Mouse (Mus musculus): ENCODE data around the gene Ssh1. TPM values are rescaled to one million over a fixed set of nuclear protein-coding genes. Genes with fewer than 3 reads are reported as not detected.

The Ssh1 gene
- polyA plus RNA-seq, 1 experiment = 19.2 TPM

DNA sequence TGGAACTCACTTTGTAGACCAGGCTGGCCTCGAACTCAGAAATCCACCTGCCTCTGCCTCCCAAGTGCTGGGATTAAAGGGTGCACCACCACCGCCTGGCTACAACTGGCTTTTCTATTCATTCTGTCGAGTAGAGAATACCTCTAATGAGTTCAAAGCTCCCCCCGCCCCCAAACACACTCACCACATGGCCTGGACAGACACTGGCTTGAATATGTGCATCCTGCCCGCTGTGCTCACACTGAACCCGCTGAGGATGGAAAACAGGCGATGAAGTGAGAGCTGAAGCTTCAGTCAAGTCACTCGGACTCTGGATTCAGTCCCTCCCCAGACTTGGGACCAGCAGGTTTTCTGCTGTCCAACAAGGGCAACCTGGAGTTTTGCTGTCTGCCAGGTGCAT, 33.3 kb downstream of the Ssh1 start:
- DNase-seq (ENCODE audit: low read depth) = no peak
- TF ChIP-seq CTCF (IDR thresholded peaks at IDR 0.05; ENCODE audit: borderline replicate concordance, extremely low read depth, insufficient read depth, insufficient read length) (no peak), POLR2A (IDR thresholded peaks at IDR 0.05; ENCODE audit: borderline replicate concordance, extremely low read depth, insufficient read depth, insufficient read length, poor library complexity, severe bottlenecking) (no peak)

DNA sequence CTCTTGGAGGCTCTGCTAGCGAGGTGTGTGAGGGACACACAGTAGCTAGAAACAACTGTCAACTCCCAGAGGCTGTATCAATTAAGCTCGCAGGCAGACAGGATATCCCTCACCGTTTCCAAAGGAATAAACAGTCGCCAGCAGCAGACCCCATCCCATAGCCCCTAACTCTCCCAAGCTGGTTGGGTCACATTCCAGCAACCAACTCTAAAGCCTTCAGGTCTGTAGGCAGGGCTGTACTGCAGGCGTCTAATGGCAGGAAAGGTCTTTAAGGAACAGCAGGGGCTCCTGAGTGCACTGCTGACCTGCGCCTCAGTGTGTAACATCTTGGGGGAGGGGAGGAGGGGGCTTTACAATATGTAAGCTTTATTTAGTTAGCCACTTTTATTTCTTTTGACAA, 34.7 kb downstream of the Ssh1 start:
- DNase-seq (ENCODE audit: low read depth) = no peak
- TF ChIP-seq CTCF (IDR thresholded peaks at IDR 0.05; ENCODE audit: borderline replicate concordance, extremely low read depth, insufficient read depth, insufficient read length) (no peak), POLR2A (IDR thresholded peaks at IDR 0.05; ENCODE audit: borderline replicate concordance, extremely low read depth, insufficient read depth, insufficient read length, poor library complexity, severe bottlenecking) (no peak)

DNA sequence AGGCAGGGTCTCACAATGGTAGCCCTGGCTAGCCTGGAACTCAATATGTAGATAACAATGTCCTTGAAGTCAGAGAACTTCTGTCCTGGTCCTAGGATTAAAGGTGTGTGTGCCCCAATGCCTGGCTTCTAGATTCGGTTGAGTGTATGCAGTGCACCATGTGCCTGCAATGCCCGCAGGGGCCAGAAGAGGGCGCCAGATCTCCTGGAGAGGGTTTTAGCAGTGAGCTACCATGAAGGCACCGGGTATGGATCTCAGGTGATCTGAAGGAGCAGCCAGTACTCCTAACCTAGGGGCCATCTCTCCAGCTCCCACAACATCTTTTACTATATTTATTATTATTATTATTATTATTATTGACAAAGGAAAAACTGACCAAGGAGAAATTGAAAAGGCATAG, 37.2 kb downstream of the Ssh1 start:
- TF ChIP-seq CTCF (IDR thresholded peaks at IDR 0.05; ENCODE audit: borderline replicate concordance, extremely low read depth, insufficient read depth, insufficient read length) = peak; percentile 99
- TF ChIP-seq POLR2A (IDR thresholded peaks at IDR 0.05; ENCODE audit: borderline replicate concordance, extremely low read depth, insufficient read depth, insufficient read length, poor library complexity, severe bottlenecking) = no peak
- peak; percentile 85 for DNase-seq (ENCODE audit: low read depth)

DNA sequence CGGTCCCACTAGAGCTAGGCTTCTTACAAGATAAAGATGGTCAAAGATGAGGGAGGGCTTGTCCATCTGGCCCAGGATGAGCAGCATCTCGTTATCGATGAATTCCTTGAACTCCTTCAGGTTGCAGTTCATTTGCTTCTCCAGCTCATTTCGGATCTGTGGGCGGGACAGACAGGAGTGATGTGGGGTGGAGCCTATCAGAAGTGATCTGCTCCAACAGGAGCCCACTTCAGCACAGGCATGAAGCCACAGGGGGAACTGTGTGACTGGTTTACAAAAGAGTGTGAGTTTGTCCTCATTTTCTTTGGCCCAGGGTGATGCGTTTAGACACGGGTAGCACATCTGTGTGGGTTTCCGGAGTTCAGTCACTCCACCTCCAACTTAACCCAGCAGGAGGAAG, 38.0 kb downstream of the Ssh1 start:
- TF ChIP-seq POLR2A (IDR thresholded peaks at IDR 0.05; ENCODE audit: borderline replicate concordance, extremely low read depth, insufficient read depth, insufficient read length, poor library complexity, severe bottlenecking) (no peak), CTCF (IDR thresholded peaks at IDR 0.05; ENCODE audit: borderline replicate concordance, extremely low read depth, insufficient read depth, insufficient read length) (no peak)
- DNase-seq (ENCODE audit: low read depth) = no peak

DNA sequence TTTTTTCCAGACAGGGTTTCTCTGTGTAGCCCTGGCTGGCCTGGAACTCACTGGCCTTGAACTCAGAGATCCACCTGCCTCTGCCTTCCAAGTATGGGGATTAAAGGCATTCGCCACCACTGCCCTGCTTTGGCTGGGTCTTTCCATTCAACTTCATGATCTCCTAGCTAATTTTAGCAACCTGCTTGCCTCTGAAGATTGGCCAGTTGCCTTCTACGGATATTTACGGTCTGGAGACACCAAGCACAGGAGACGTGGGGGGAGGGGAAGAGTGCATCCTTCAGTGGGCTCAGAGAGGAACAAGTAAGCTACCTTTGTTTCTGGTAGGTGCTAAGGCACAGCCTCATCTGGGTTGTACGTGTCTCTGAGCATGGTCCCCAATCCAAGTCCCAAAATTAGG, 38.4 kb downstream of the Ssh1 start:
- no peak for DNase-seq (ENCODE audit: low read depth)
- no peak for TF ChIP-seq POLR2A (IDR thresholded peaks at IDR 0.05; ENCODE audit: borderline replicate concordance, extremely low read depth, insufficient read depth, insufficient read length, poor library complexity, severe bottlenecking)

DNA sequence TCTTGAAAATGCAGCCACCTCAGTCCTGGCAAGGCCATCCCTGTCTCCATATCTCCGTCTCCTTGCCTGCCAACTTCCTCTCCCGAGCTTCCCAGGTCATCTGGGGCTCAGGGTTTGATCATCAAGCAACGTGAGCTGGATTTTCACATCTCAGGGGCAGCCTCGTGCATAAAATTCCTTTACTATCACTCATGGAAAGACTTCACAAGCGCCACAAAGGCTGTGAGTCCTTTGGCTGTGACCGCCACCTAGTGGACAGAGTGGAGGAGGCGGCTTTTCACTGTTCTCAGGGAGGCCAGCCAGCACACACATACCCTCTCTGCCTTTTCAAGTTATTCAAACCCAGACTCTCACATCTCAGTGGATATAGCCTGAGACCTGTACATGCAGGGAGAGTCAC, 39.3 kb downstream of the Ssh1 start:
- DNase-seq (ENCODE audit: low read depth) = peak; percentile 89
- TF ChIP-seq CTCF (IDR thresholded peaks at IDR 0.05; ENCODE audit: borderline replicate concordance, extremely low read depth, insufficient read depth, insufficient read length) (peak; percentile 98), POLR2A (IDR thresholded peaks at IDR 0.05; ENCODE audit: borderline replicate concordance, extremely low read depth, insufficient read depth, insufficient read length, poor library complexity, severe bottlenecking) (no peak)

DNA sequence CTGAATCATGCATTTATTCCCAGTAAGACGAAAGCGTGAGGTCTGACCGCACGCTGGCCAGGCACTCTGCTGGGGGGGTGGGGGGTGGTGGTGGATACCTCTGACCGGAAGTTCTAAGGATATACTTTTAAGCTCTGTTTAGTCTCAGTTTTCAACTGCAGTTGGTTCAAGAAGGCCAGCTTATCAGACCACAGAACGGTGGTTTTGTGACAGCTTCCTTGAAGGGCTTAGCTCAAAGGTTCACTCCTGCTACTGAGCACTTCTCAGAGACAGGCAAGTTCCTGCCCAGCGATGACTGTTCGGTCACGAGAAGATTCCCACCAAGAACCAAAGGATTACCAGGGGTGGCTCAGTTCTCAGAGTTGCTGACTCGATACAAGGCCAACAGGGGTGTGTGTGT, 41.2 kb downstream of the Ssh1 start:
- no peak for DNase-seq (ENCODE audit: low read depth)
- TF ChIP-seq POLR2A (IDR thresholded peaks at IDR 0.05; ENCODE audit: borderline replicate concordance, extremely low read depth, insufficient read depth, insufficient read length, poor library complexity, severe bottlenecking) = no peak
- TF ChIP-seq CTCF (IDR thresholded peaks at IDR 0.05; ENCODE audit: borderline replicate concordance, extremely low read depth, insufficient read depth, insufficient read length) = no peak

DNA sequence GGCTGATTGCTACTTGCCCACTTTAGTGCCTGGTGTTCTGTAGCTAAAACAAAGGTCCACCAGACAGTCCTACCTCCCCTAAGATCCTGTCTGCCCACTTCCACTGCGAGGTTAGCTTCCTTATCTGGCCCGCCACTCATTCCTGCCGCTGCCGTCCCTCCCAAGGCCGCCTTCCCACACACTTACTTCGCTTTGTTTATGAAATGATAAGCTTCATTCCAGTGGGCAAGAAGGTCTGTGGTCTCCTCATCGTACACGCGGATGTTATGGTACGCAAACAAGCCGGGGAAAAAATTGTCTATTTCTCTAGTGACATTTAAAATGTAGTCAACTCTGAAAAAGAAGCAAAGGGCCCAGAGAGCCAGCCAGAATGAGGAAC, 42.0 kb downstream of the Ssh1 start:
- DNase-seq (ENCODE audit: low read depth) = no peak
- TF ChIP-seq CTCF (IDR thresholded peaks at IDR 0.05; ENCODE audit: borderline replicate concordance, extremely low read depth, insufficient read depth, insufficient read length) = no peak
- no peak for TF ChIP-seq POLR2A (IDR thresholded peaks at IDR 0.05; ENCODE audit: borderline replicate concordance, extremely low read depth, insufficient read depth, insufficient read length, poor library complexity, severe bottlenecking)

DNA sequence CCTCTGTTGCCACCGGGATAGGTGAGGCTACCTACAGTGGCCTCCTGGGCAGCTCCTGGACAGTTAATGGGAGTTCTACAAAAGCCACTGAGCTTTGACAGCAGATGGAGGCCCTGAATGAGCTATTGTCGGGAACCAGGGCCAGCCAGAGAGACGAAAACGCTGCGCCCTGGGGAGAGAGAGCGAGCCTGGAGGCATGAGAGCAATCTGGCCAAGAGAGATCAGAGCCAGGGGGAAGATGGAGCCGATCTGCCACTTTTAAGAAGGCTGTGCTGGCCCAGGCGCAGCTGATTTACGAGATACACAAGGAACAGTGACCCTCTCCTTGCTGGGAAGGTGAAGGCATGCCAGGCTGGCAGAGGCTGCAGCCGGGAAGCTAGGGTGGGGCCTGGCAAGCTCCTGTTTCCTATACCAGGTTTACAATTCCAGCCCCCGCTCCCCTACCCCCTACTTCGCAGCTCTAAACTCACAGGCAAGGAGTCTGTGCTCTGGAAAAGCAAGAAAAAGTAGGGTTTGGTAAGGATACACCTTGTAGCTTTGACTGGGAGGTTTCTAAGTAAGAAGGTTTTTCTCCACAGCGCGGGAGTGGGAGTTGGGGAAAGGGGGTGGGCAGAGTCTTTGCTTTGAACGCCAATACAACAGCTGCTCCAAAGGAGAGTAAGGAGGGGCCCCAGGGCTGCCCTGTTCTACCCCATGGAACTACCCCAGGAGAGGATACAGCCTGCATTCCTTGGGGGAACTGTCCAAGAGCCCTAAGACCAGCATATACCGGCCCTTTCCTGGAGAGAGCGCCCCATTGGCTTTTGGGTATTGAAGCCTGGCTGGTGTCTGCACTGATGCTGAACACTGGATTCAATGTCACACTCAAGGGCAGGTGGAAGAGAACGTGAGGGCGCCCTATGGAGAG, 42.7 kb downstream of the Ssh1 start:
- DNase-seq (ENCODE audit: low read depth) = peak; percentile 73
- TF ChIP-seq CTCF (IDR thresholded peaks at IDR 0.05; ENCODE audit: borderline replicate concordance, extremely low read depth, insufficient read depth, insufficient read length) (no peak), POLR2A (IDR thresholded peaks at IDR 0.05; ENCODE audit: borderline replicate concordance, extremely low read depth, insufficient read depth, insufficient read length, poor library complexity, severe bottlenecking) (no peak)

DNA sequence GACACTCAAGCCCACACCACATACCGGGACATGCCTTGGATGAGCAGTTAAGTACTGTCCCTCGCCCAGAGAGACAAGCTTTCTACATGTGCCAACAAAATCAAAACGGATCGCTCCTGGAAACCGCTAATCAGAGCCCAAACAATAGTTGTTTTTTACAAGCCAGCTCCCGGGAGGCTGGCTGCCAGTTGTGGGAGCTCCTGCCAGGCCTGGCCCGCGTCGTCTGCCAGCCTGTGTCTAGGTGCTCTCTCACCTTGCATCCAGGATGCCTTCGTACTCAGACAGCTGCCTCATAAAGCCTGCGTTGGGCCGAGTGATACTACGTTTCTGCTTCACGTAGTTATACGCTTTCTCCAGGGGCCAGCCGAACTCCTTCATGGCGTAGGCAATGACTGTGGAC, 43.6 kb downstream of the Ssh1 start:
- peak; percentile 66 for DNase-seq (ENCODE audit: low read depth)
- no peak for TF ChIP-seq POLR2A (IDR thresholded peaks at IDR 0.05; ENCODE audit: borderline replicate concordance, extremely low read depth, insufficient read depth, insufficient read length, poor library complexity, severe bottlenecking)
- no peak for TF ChIP-seq CTCF (IDR thresholded peaks at IDR 0.05; ENCODE audit: borderline replicate concordance, extremely low read depth, insufficient read depth, insufficient read length)

DNA sequence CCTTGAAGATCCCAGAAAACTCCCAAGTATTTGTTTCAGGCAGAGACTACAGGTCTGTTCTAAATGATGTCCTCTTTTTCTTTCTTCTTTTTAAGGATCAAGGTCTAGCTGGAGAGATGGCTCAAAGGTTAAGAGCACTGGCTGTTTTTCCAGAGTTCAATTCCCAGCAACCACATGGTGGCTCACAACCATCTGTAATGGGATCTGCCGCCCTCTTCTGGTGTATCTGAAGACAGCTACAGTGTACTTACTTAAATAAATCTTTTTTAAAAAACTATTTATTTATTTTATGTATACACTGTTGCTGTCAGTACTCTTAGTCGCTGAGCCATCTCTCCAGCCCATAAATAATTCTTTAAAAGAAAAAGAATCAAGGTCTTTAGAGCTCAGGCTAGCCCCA, 46.4 kb downstream of the Ssh1 start:
- TF ChIP-seq POLR2A (IDR thresholded peaks at IDR 0.05; ENCODE audit: borderline replicate concordance, extremely low read depth, insufficient read depth, insufficient read length, poor library complexity, severe bottlenecking) (no peak), CTCF (IDR thresholded peaks at IDR 0.05; ENCODE audit: borderline replicate concordance, extremely low read depth, insufficient read depth, insufficient read length) (no peak)

DNA sequence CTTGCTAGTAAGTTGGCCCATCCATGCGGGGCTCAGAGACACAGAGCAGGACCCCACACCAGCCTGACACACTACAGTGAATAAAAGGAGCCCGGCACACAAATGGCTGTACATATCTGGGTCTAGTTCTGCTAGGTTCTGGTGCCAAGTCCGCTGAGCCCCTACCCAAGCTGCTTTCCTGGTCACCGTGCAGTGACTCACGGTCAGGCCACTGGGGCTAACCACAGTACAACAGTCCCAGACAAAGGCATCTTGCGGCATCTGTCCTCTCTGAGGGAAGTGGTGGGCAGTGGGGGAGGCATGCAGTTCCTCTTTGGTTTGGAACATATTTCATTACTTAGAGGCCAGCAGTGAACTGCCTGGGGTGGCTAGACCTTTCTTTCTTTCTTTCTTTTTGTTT, 48.6 kb downstream of the Ssh1 start:
- no peak for DNase-seq (ENCODE audit: low read depth)
- no peak for TF ChIP-seq POLR2A (IDR thresholded peaks at IDR 0.05; ENCODE audit: borderline replicate concordance, extremely low read depth, insufficient read depth, insufficient read length, poor library complexity, severe bottlenecking)
- no peak for TF ChIP-seq CTCF (IDR thresholded peaks at IDR 0.05; ENCODE audit: borderline replicate concordance, extremely low read depth, insufficient read depth, insufficient read length)

More for the DNA sequence above, 46.4 kb downstream of the Ssh1 start:
- DNase-seq (ENCODE audit: low read depth) = no peak

Measured in brain, embryonic 14.5 days (tissue).